ENCODE assay signal across 33 mouse cellular contexts in genomic region chr4:149499790-149500189, GRCm38 (mm10). TPM values are rescaled to one million over a fixed set of nuclear protein-coding genes. Genes with fewer than 3 reads are reported as not detected.
DNase-seq lines count a peak whose midpoint lies in the region; ATAC-seq and TF ChIP-seq lines count a peak whose summit lies in the region.
"Had no signal": no experiment of that assay in that cellular context is flagged by ENCODE, and none has a peak within 500 bp of the region (broad histone marks: within the 10 kb centered on the region; RNA-seq: fewer than 3 reads in every experiment).

No protein-coding gene starts in this region.

- no peak for ATAC-seq in lung, postnatal 0 days
- ATAC-seq in midbrain, embryonic 11.5 days (ENCODE audit: low FRiP score), result no peak
- ATAC-seq: CD4-positive, CD25-positive, alpha-beta regulatory T cell, adult 4 months; forebrain, embryonic 13.5 days; forebrain, embryonic 16.5 days; hindbrain, embryonic 16.5 days; intestine, embryonic 15.5 days had no signal

- WGBS in lung, postnatal 0 days, result 68% methylated on average over 5 of the region's 5 CpGs
- WGBS in olfactory bulb, adult 2 months, result 48% methylated on average over 5 of the region's 5 CpGs
- WGBS in midbrain, embryonic 11.5 days, result 86% methylated on average over 5 of the region's 5 CpGs

- no peaks in the 10 kb centered on the region for H3K27me3 ChIP-seq in lung, postnatal 0 days (replicated peaks; ENCODE audit: insufficient read depth, low read length)
- H3K27me3 ChIP-seq in midbrain, embryonic 11.5 days (ENCODE audit: control insufficient read depth, insufficient read depth, low read length), result no peaks in the 10 kb centered on the region
- H3K27me3 ChIP-seq: embryonic facial prominence, embryonic 13.5 days; forebrain, embryonic 13.5 days; heart, embryonic 12.5 days; heart, embryonic 15.5 days; intestine, embryonic 15.5 days had no signal

- no peak overlapping the region for H3K9ac ChIP-seq in lung, postnatal 0 days (replicated peaks; ENCODE audit: low read depth)
- no peak overlapping the region for H3K9ac ChIP-seq in midbrain, embryonic 11.5 days (ENCODE audit: low read length)
- H3K9ac ChIP-seq: embryonic facial prominence, embryonic 13.5 days; forebrain, embryonic 13.5 days; heart, embryonic 12.5 days; heart, embryonic 15.5 days; intestine, embryonic 15.5 days had no signal

- no peak overlapping the region for H3K4me3 ChIP-seq in lung, postnatal 0 days (ENCODE audit: low read depth, low read length)
- no peak overlapping the region for H3K4me3 ChIP-seq in olfactory bulb, adult 2 months (ENCODE audit: insufficient read depth, low read depth, low read length)
- H3K4me3 ChIP-seq in midbrain, embryonic 11.5 days (ENCODE audit: low read depth, low read length), result no peak overlapping the region
- H3K4me3 ChIP-seq: embryonic facial prominence, embryonic 10.5 days; embryonic facial prominence, embryonic 13.5 days; erythroblast, embryonic 14.5 days; forebrain, embryonic 10.5 days; forebrain, embryonic 13.5 days; gastrocnemius, adult 2 months; heart, embryonic 12.5 days; heart, embryonic 15.5 days; intestine, embryonic 15.5 days had no signal

- H3K4me2 ChIP-seq in lung, postnatal 0 days (replicated peaks; ENCODE audit: low read depth, low read length), result no peak overlapping the region
- no peak overlapping the region for H3K4me2 ChIP-seq in midbrain, embryonic 11.5 days
- H3K4me2 ChIP-seq: embryonic facial prominence, embryonic 13.5 days; forebrain, embryonic 13.5 days; heart, embryonic 12.5 days; heart, embryonic 15.5 days; intestine, embryonic 15.5 days had no signal

- no peaks in the 10 kb centered on the region for H3K9me3 ChIP-seq in lung, postnatal 0 days (ENCODE audit: low read length)
- H3K9me3 ChIP-seq in midbrain, embryonic 11.5 days (ENCODE audit: control insufficient read depth, low read length), result no peaks in the 10 kb centered on the region
- H3K9me3 ChIP-seq: embryonic facial prominence, embryonic 10.5 days; embryonic facial prominence, embryonic 13.5 days; forebrain, embryonic 10.5 days; forebrain, embryonic 13.5 days; heart, embryonic 12.5 days; heart, embryonic 15.5 days; intestine, embryonic 15.5 days had no signal

- no peak for TF ChIP-seq POLR2A in olfactory bulb, adult 2 months (IDR thresholded peaks at IDR 0.05; ENCODE audit: insufficient read depth, low read depth, low read length)

- H3K27ac ChIP-seq in lung, postnatal 0 days (ENCODE audit: low read length), result no peak overlapping the region
- 0 out of 2 replicates have a peak overlapping the region, but pooled peaks have one; percentile 34 for H3K27ac ChIP-seq in olfactory bulb, adult 2 months (ENCODE audit: insufficient read depth, low read depth, low read length)
- H3K27ac ChIP-seq in midbrain, embryonic 11.5 days (ENCODE audit: low read depth, low read length), result no peak overlapping the region
- H3K27ac ChIP-seq: embryonic facial prominence, embryonic 10.5 days; embryonic facial prominence, embryonic 13.5 days; forebrain, embryonic 10.5 days; forebrain, embryonic 13.5 days; gastrocnemius, adult 2 months; heart, embryonic 15.5 days; intestine, embryonic 15.5 days had no signal

- TF ChIP-seq CTCF in lung, postnatal 0 days (IDR thresholded peaks at IDR 0.05), result no peak
- TF ChIP-seq CTCF in olfactory bulb, adult 2 months (IDR thresholded peaks at IDR 0.05; ENCODE audit: insufficient read depth, low read depth, low read length), result no peak

- H3K36me3 ChIP-seq in lung, postnatal 0 days (ENCODE audit: insufficient read depth, low read length), result peaks cover 7% of the 10 kb centered on the region
- peaks cover 5% of the 10 kb centered on the region; the same call in 1 of the 2 replicates for H3K36me3 ChIP-seq in midbrain, embryonic 11.5 days (ENCODE audit: control insufficient read depth, insufficient read depth, low read length)

- peak; percentile 46 for DNase-seq in lung, postnatal 0 days (ENCODE audit: low spot score)
- no peak for DNase-seq in lung, postnatal 14 days
- peak; percentile 68 for DNase-seq in adipocyte (ENCODE audit: low spot score)
- peak; percentile 67 for DNase-seq in fibroblast of lung, adult 2 months (ENCODE audit: low read depth)
- DNase-seq in midbrain, embryonic 11.5 days (ENCODE audit: low spot score, missing footprints), result no peak
- no peak for DNase-seq in frontal cortex, postnatal 10 days (ENCODE audit: low spot score in 2 of 2)
- DNase-seq: adrenal gland, adult 8-10 months; adrenal gland, postnatal 25 days; cerebellum, adult 18-20 months; cerebellum, adult 9-10 months; cerebellum, postnatal 25 days; embryo, embryonic 11 days; gastrocnemius, adult 2 months; gastrocnemius, postnatal 14 days; heart, adult 18-20 months; heart, postnatal 10 days; heart, postnatal 36 days had no signal

- no peaks in the 10 kb centered on the region for H3K4me1 ChIP-seq in lung, postnatal 0 days (ENCODE audit: insufficient read depth, low read depth, low read length)
- H3K4me1 ChIP-seq in olfactory bulb, adult 2 months (ENCODE audit: control insufficient read depth, insufficient read depth, low read length), result peaks cover 9% of the 10 kb centered on the region
- H3K4me1 ChIP-seq in midbrain, embryonic 11.5 days (ENCODE audit: control insufficient read depth, insufficient read depth, low read length), result peaks cover 10% of the 10 kb centered on the region
- H3K4me1 ChIP-seq: heart, embryonic 12.5 days; heart, embryonic 15.5 days; intestine, embryonic 15.5 days had no signal

- TF ChIP-seq EP300 in lung, postnatal 0 days (IDR thresholded peaks at IDR 0.05), result no peak

RNA-seq across cellular contexts. Expression of gene Lzic, which starts 14.8 kb away (rescaled TPM):
- polyA plus RNA-seq in lung, postnatal 0 days (2015; fragmentation: Nextera tagmentation; extraction: Ambion mirVana), result 19.8 and 23.0 TPM in 2 replicates
- polyA plus RNA-seq in olfactory bulb, adult 2 months (2012; ENCODE audit: insufficient read depth, insufficient read length, low replicate concordance, missing spikeins), result not detected in 2 replicates
- 48.2 and 50.1 TPM in 2 replicates for polyA plus RNA-seq in midbrain, embryonic 11.5 days (2014; fragmentation: Nextera tagmentation; extraction: Ambion mirVana)

RNA-seq across cellular contexts. Expression of gene Nmnat1, which starts 14.8 kb away (rescaled TPM):
- 6.3 TPM in 2 replicates for polyA plus RNA-seq in lung, postnatal 0 days (2015; fragmentation: Nextera tagmentation; extraction: Ambion mirVana)
- polyA plus RNA-seq in olfactory bulb, adult 2 months (2012; ENCODE audit: insufficient read depth, insufficient read length, low replicate concordance, missing spikeins), result not detected in 2 replicates
- polyA plus RNA-seq in midbrain, embryonic 11.5 days (2014; fragmentation: Nextera tagmentation; extraction: Ambion mirVana), result 15.1 and 15.5 TPM in 2 replicates

RNA-seq across cellular contexts. Expression of gene Ctnnbip1, which starts 18.2 kb away (rescaled TPM):
- 38.4 and 40.1 TPM in 2 replicates for polyA plus RNA-seq in lung, postnatal 0 days (2015; fragmentation: Nextera tagmentation; extraction: Ambion mirVana)
- not detected in 2 replicates for polyA plus RNA-seq in olfactory bulb, adult 2 months (2012; ENCODE audit: insufficient read depth, insufficient read length, low replicate concordance, missing spikeins)
- polyA plus RNA-seq in midbrain, embryonic 11.5 days (2014; fragmentation: Nextera tagmentation; extraction: Ambion mirVana), result 55.9 and 59.4 TPM in 2 replicates

RNA-seq across cellular contexts. Expression of gene Tmem274, which starts 22.6 kb away (rescaled TPM):
- not detected in 2 replicates for polyA plus RNA-seq in lung, postnatal 0 days (2015; fragmentation: Nextera tagmentation; extraction: Ambion mirVana)
- not detected in 2 replicates for polyA plus RNA-seq in olfactory bulb, adult 2 months (2012; ENCODE audit: insufficient read depth, insufficient read length, low replicate concordance, missing spikeins)
- polyA plus RNA-seq in midbrain, embryonic 11.5 days (2014; fragmentation: Nextera tagmentation; extraction: Ambion mirVana), result not detected in 2 replicates
- polyA plus RNA-seq: brain, embryonic 14.5 days; C2C12; cortical plate, adult 2 months; erythroblast, embryonic 14.5 days; forebrain, embryonic 16.5 days; hindbrain, embryonic 11.5 days; hindbrain, embryonic 16.5 days; intestine, embryonic 15.5 days had no signal

RNA-seq across cellular contexts. Expression of gene Rbp7, which starts 45.0 kb away (rescaled TPM):
- polyA plus RNA-seq in lung, postnatal 0 days (2015; fragmentation: Nextera tagmentation; extraction: Ambion mirVana), result 1.4 and 1.8 TPM in 2 replicates
- polyA plus RNA-seq in olfactory bulb, adult 2 months (2012; ENCODE audit: insufficient read depth, insufficient read length, low replicate concordance, missing spikeins), result not detected in 2 replicates
- not detected in 2 replicates for polyA plus RNA-seq in midbrain, embryonic 11.5 days (2014; fragmentation: Nextera tagmentation; extraction: Ambion mirVana)
- polyA plus RNA-seq: brain, embryonic 14.5 days; C2C12; CD4-positive, CD25-positive, alpha-beta regulatory T cell, adult 4 months; embryonic facial prominence, embryonic 10.5 days; embryonic facial prominence, embryonic 13.5 days; erythroblast, embryonic 14.5 days; forebrain, embryonic 10.5 days; forebrain, embryonic 13.5 days; forebrain, embryonic 16.5 days; hindbrain, embryonic 11.5 days; hindbrain, embryonic 16.5 days had no signal

Comparison
In these comparisons a context has a peak if more than half of its experiments do, and no peak if none do; other contexts are left out.
1. DNase-seq: peak in lung, postnatal 0 days (single experiment), adipocyte (single experiment) and fibroblast of lung, adult 2 months (single experiment); none in lung, postnatal 14 days (single experiment), midbrain, embryonic 11.5 days (single experiment) and frontal cortex, postnatal 10 days (0 of 2).
2. RNA of gene Lzic, which starts 14.8 kb away (polyA plus RNA-seq): 48.2 to 50.1 TPM in midbrain, embryonic 11.5 days and 19.8 to 23.0 TPM in lung, postnatal 0 days; not detected in olfactory bulb, adult 2 months; every median in the first group is over 10 times any median in the second.
3. RNA of gene Ctnnbip1, which starts 18.2 kb away (polyA plus RNA-seq): 55.9 to 59.4 TPM in midbrain, embryonic 11.5 days and 38.4 to 40.1 TPM in lung, postnatal 0 days; not detected in olfactory bulb, adult 2 months; every median in the first group is over 10 times any median in the second.